Mouse (Mus musculus): ENCODE measurements around the gene Kcnk5. TPM values are rescaled to one million over a fixed set of nuclear protein-coding genes. Genes with fewer than 3 reads are reported as not detected.

The Kcnk5 gene
- polyA plus RNA-seq, 1 experiment from 2014 or later: 5.1 TPM

GRCm38 (mm10) chr14:20191136-20191735 lies 9.6 kb upstream of the Kcnk5 start:
- Histone ChIP-seq H3K9me3 (ENCODE audit: low read length) (no peaks in the 10 kb centered on the region), H3K36me3 (replicated peaks; ENCODE audit: insufficient read depth, low read length) (no peaks in the 10 kb centered on the region), H3K27ac (ENCODE audit: low read depth) (no peak overlapping the region), H3K4me3 (ENCODE audit: low read depth, low read length) (no peak overlapping the region), H3K27me3 (ENCODE audit: insufficient read depth, low read length) (no peaks in the 10 kb centered on the region), H3K9ac (replicated peaks) (no peak overlapping the region), H3K4me2 (ENCODE audit: low read depth, low read length) (no peak overlapping the region), H3K4me1 (ENCODE audit: insufficient read depth) (no peaks in the 10 kb centered on the region)
- WGBS (ENCODE audit: insufficient replicate concordance): 67% methylated on average over 5 of the region's 5 CpGs
- no peak for TF ChIP-seq EP300 (IDR thresholded peaks at IDR 0.05; ENCODE audit: low read depth)
- TF ChIP-seq CTCF (IDR thresholded peaks at IDR 0.05; ENCODE audit: low read depth): no peak
- no peak for ATAC-seq
- no peak for DNase-seq

- no peaks in the 10 kb centered on the region for H3K36me3 ChIP-seq (replicated peaks; ENCODE audit: insufficient read depth, low read length)
- no peaks in the 10 kb centered on the region for H3K9me3 ChIP-seq (ENCODE audit: low read length)
- H3K4me3 ChIP-seq (ENCODE audit: low read depth, low read length): no peak overlapping the region
- WGBS (ENCODE audit: insufficient replicate concordance): 58% methylated on average over 2 of the region's 2 CpGs
- DNase-seq (no peak), ATAC-seq (no peak)
- no peak overlapping the region for H3K27ac ChIP-seq (ENCODE audit: low read depth)
- no peaks in the 10 kb centered on the region for H3K27me3 ChIP-seq (ENCODE audit: insufficient read depth, low read length)
- TF ChIP-seq EP300 (IDR thresholded peaks at IDR 0.05; ENCODE audit: low read depth) (no peak), CTCF (IDR thresholded peaks at IDR 0.05; ENCODE audit: low read depth) (no peak)
- no peak overlapping the region for H3K4me2 ChIP-seq (ENCODE audit: low read depth, low read length)
- H3K9ac ChIP-seq (replicated peaks): no peak overlapping the region
- H3K4me1 ChIP-seq (ENCODE audit: insufficient read depth): 0 out of 2 replicates have a peak, but pooled peaks cover 2% of the 10 kb centered on the region
Measured at GRCm38 (mm10) chr14:20189751-20190150, 8.1 kb upstream of the Kcnk5 start.

GRCm38 (mm10) chr14:20185426-20185825 lies 3.8 kb upstream of the Kcnk5 start:
- 58% methylated on average over 9 of the region's 9 CpGs for WGBS (ENCODE audit: insufficient replicate concordance)

GRCm38 (mm10) chr14:20183701-20184100 lies 2.1 kb upstream of the Kcnk5 start:
- H3K36me3 ChIP-seq (replicated peaks; ENCODE audit: insufficient read depth, low read length): no peaks in the 10 kb centered on the region
- no peak overlapping the region for H3K27ac ChIP-seq (ENCODE audit: low read depth)
- TF ChIP-seq CTCF (IDR thresholded peaks at IDR 0.05; ENCODE audit: low read depth) (no peak), EP300 (IDR thresholded peaks at IDR 0.05; ENCODE audit: low read depth) (no peak)
- H3K9me3 ChIP-seq (ENCODE audit: low read length): no peaks in the 10 kb centered on the region
- H3K9ac ChIP-seq (replicated peaks): no peak overlapping the region
- no peaks in the 10 kb centered on the region for H3K27me3 ChIP-seq (ENCODE audit: insufficient read depth, low read length)
- H3K4me3 ChIP-seq (ENCODE audit: low read depth, low read length): no peak overlapping the region
- H3K4me2 ChIP-seq (ENCODE audit: low read depth, low read length): no peak overlapping the region
- WGBS (ENCODE audit: insufficient replicate concordance): 80% methylated on average over 5 of the region's 5 CpGs
- H3K4me1 ChIP-seq (ENCODE audit: insufficient read depth): peaks cover 28% of the 10 kb centered on the region
- DNase-seq: no peak
- no peak for ATAC-seq

More at GRCm38 (mm10) chr14:20185426-20185825, 3.8 kb upstream of the Kcnk5 start:
- no peaks in the 10 kb centered on the region for H3K27me3 ChIP-seq (ENCODE audit: insufficient read depth, low read length)
- no peak for ATAC-seq
- no peaks in the 10 kb centered on the region for H3K36me3 ChIP-seq (replicated peaks; ENCODE audit: insufficient read depth, low read length)
- no peak overlapping the region for H3K27ac ChIP-seq (ENCODE audit: low read depth)
- DNase-seq: no peak
- H3K4me1 ChIP-seq (ENCODE audit: insufficient read depth): peaks cover 14% of the 10 kb centered on the region
- TF ChIP-seq CTCF (IDR thresholded peaks at IDR 0.05; ENCODE audit: low read depth) (no peak), EP300 (IDR thresholded peaks at IDR 0.05; ENCODE audit: low read depth) (no peak)
- H3K9ac ChIP-seq (replicated peaks): no peak overlapping the region
- no peak overlapping the region for H3K4me2 ChIP-seq (ENCODE audit: low read depth, low read length)
- no peaks in the 10 kb centered on the region for H3K9me3 ChIP-seq (ENCODE audit: low read length)
- no peak overlapping the region for H3K4me3 ChIP-seq (ENCODE audit: low read depth, low read length)

- ATAC-seq (no peak), DNase-seq (no peak)
- H3K4me1 ChIP-seq (ENCODE audit: insufficient read depth): peaks cover 33% of the 10 kb centered on the region
- no peaks in the 10 kb centered on the region for H3K9me3 ChIP-seq (ENCODE audit: low read length)
- no peak overlapping the region for H3K9ac ChIP-seq (replicated peaks)
- no peak overlapping the region for H3K4me2 ChIP-seq (ENCODE audit: low read depth, low read length)
- H3K27me3 ChIP-seq (ENCODE audit: insufficient read depth, low read length): no peaks in the 10 kb centered on the region
- no peaks in the 10 kb centered on the region for H3K36me3 ChIP-seq (replicated peaks; ENCODE audit: insufficient read depth, low read length)
- no peak overlapping the region for H3K27ac ChIP-seq (ENCODE audit: low read depth)
- WGBS (ENCODE audit: insufficient replicate concordance): 71% methylated on average over 7 of the region's 7 CpGs
- no peak overlapping the region for H3K4me3 ChIP-seq (ENCODE audit: low read depth, low read length)
- no peak for TF ChIP-seq EP300 (IDR thresholded peaks at IDR 0.05; ENCODE audit: low read depth)
- TF ChIP-seq CTCF (IDR thresholded peaks at IDR 0.05; ENCODE audit: low read depth): no peak
Measured at GRCm38 (mm10) chr14:20182596-20182995, 987 bp upstream of the Kcnk5 start.

- Histone ChIP-seq H3K27ac (ENCODE audit: low read depth) (peak overlapping the region; percentile 55), H3K9ac (replicated peaks) (peak overlapping the region; percentile 64), H3K4me2 (ENCODE audit: low read depth, low read length) (peak overlapping the region; percentile 94), H3K4me1 (ENCODE audit: insufficient read depth) (peaks cover 33% of the 10 kb centered on the region), H3K27me3 (ENCODE audit: insufficient read depth, low read length) (no peaks in the 10 kb centered on the region), H3K9me3 (ENCODE audit: low read length) (no peaks in the 10 kb centered on the region), H3K4me3 (ENCODE audit: low read depth, low read length) (peak overlapping the region; percentile 75), H3K36me3 (replicated peaks; ENCODE audit: insufficient read depth, low read length) (no peaks in the 10 kb centered on the region)
- DNase-seq (peak; percentile 65), ATAC-seq (peak; percentile 50)
- TF ChIP-seq EP300 (IDR thresholded peaks at IDR 0.05; ENCODE audit: low read depth): no peak
- no peak for TF ChIP-seq CTCF (IDR thresholded peaks at IDR 0.05; ENCODE audit: low read depth)
- WGBS (ENCODE audit: insufficient replicate concordance): 1% methylated on average over 24 of the region's 24 CpGs
Measured at GRCm38 (mm10) chr14:20180751-20181162, 852 bp downstream of the Kcnk5 start.

All from liver, postnatal 0 days (tissue).